Mouse (Mus musculus) limb, embryonic 11.5 days (tissue): ENCODE results near the gene Gm21317. TPM values are rescaled to one million over a fixed set of nuclear protein-coding genes. Genes with fewer than 3 reads are reported as not detected.
"Not testable (repeated sequence)": the region's sequence is repeated elsewhere in the genome, so short reads cannot be mapped to it uniquely, and the experiment has no call there.

Experiments used
- ATAC-seq: fragments of 200-750 bp; cut with Nextera tagmentation; 2 replicates; pipeline ENCODE4 v1.8.0; 2017; ENCODE audit warnings: low read depth; ENCODE audit not compliant: insufficient number of reproducible peaks, low FRiP score, low TSS enrichment
- DNase-seq: peaks from one replicate; pipeline ENCODE4 v3.0.0-alpha.2; 2015; ENCODE audit warnings: low spot score
- H3K27ac ChIP-seq: fragments of 300-500 bp; sonication (generic); replicated peaks from 2 replicates; pipeline ENCODE4 v1.5.1; 2014; ENCODE audit warnings: low read depth, mild to moderate bottlenecking, low read length
- H3K27me3 ChIP-seq: fragments of 300-500 bp; sonication (generic); 2 replicates; pipeline ENCODE4 v1.6.1; 2014; ENCODE audit warnings: mild to moderate bottlenecking, low read length, mixed read lengths; ENCODE audit not compliant: control insufficient read depth, insufficient read depth
- H3K36me3 ChIP-seq: fragments of 300-500 bp; sonication (generic); 2 replicates; pipeline ENCODE4 v1.6.1; 2014; ENCODE audit warnings: mild to moderate bottlenecking, low read length, moderate library complexity, mixed read lengths; ENCODE audit not compliant: control insufficient read depth, insufficient read depth
- H3K4me1 ChIP-seq: fragments of 300-500 bp; sonication (generic); 2 replicates; pipeline ENCODE4 v1.6.1; 2014; ENCODE audit warnings: low read length, mixed read lengths; ENCODE audit not compliant: control insufficient read depth, insufficient read depth
- H3K4me2 ChIP-seq: fragments of 300-500 bp; sonication (generic); 2 replicates; pipeline ENCODE4 v1.6.1; 2014; ENCODE audit warnings: low read depth, mild to moderate bottlenecking, moderate library complexity; ENCODE audit not compliant: severe bottlenecking
- H3K4me3 ChIP-seq: fragments of 300-500 bp; sonication (generic); 2 replicates; pipeline ENCODE4 v1.5.1; 2014; ENCODE audit warnings: low read depth, low read length
- H3K9ac ChIP-seq: fragments of 300-500 bp; sonication (generic); 2 replicates; pipeline ENCODE4 v1.6.1; 2014; ENCODE audit warnings: mild to moderate bottlenecking, low read length
- H3K9me3 ChIP-seq: fragments of 300-500 bp; sonication (generic); 2 replicates; pipeline ENCODE4 v1.6.1; 2016; ENCODE audit warnings: low read length; ENCODE audit not compliant: control insufficient read depth
- WGBS: fragments of 180-500 bp; shearing (Covaris S2); extraction: QIAGEN DNeasy Blood & Tissue Kit; methylation state at CpG from one replicate; pipeline ENCODE4 v1.1.7; 2014; 5-methylcytosine and 5-hydroxymethylcytosine counted together
- polyA plus RNA-seq: library from polyadenylated mRNA; unstranded; fragments of >200 nt; fragmentation: Nextera tagmentation; extraction: Ambion mirVana; gene quantifications from 2 replicates; pipeline ENCODE4 v1.2.1, GENCODE M21; 2014

Gene Gm21317
- not detected in 2 replicates for polyA plus RNA-seq

DNA sequence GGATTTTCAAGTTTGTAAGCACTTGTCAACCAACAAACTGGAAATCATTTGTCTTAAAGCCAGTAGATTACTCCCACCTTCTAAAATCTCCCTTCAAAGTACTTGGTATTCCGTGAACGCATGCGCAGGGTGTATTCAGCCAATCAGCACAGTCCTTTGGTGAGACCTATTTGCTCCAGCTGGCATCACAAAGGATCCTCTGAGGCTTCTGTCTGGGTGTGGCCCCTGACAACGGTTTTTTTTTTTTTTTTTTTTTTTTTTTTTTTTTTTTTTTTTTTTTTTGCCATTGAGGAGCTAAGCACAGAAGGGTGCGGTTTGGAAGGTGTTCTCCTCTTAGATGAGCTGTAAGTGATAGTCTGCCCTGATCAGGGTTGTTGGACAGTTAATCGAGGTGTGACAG is at the start of gene Gm21317:
TSS of gene Gm21317 (plus strand) at position 301 of the 400 bp plus-strand sequence.
- no CpG with 5 or more reads among the region's 6 CpGs for WGBS
- H3K9ac ChIP-seq, H3K27ac ChIP-seq, ATAC-seq, DNase-seq, H3K4me2 ChIP-seq, H3K36me3 ChIP-seq, H3K4me1 ChIP-seq, H3K9me3 ChIP-seq, H3K27me3 ChIP-seq, H3K4me3 ChIP-seq: not testable (repeated sequence)
